Mouse (Mus musculus): ENCODE measurements around the gene Dnajc27.

- no peak for TF ChIP-seq CTCF (IDR thresholded peaks at IDR 0.05; ENCODE audit: control insufficient read depth, insufficient read depth, low read length)
- no peak for TF ChIP-seq POLR2A (IDR thresholded peaks at IDR 0.05; ENCODE audit: borderline replicate concordance, control insufficient read depth, low read depth, low read length)
These were observed 28.7 kb upstream of the Dnajc27 start for GRCm38 (mm10) chr12:4053643-4054042.

All from bone marrow, adult 2 months (tissue).